Mouse (Mus musculus) heart, embryonic 10.5 days (tissue): Measurements from ENCODE around the gene Pgpep1. TPM values are rescaled to one million over a fixed set of nuclear protein-coding genes. Genes with fewer than 3 reads are reported as not detected.
A peak's percentile ranks its signal among the peaks of the same experiment; 100 is the strongest.

Experiments used
- DNase-seq: peaks from one replicate; pipeline ENCODE4 v3.0.0-alpha.2; 2017; ENCODE audit warnings: low spot score
- H3K27ac ChIP-seq: fragments of 300-500 bp; sonication (generic); 2 replicates; pipeline ENCODE4 v1.5.1; 2016; ENCODE audit warnings: mild to moderate bottlenecking
- H3K27me3 ChIP-seq: fragments of 300-500 bp; sonication (generic); 2 replicates; pipeline ENCODE4 v1.6.1; 2016; ENCODE audit warnings: mild to moderate bottlenecking; ENCODE audit not compliant: poor library complexity, insufficient read depth, severe bottlenecking
- H3K36me3 ChIP-seq: fragments of 300-500 bp; sonication (generic); 2 replicates; pipeline ENCODE4 v1.6.1; 2016; ENCODE audit warnings: mild to moderate bottlenecking, moderate library complexity
- H3K4me1 ChIP-seq: fragments of 300-500 bp; sonication (generic); 2 replicates; pipeline ENCODE4 v1.6.1; 2016; ENCODE audit warnings: mild to moderate bottlenecking
- H3K4me3 ChIP-seq: fragments of 300-500 bp; sonication (generic); 2 replicates; pipeline ENCODE4 v1.5.1; 2016; ENCODE audit warnings: mild to moderate bottlenecking, moderate library complexity
- H3K9me3 ChIP-seq: fragments of 300-500 bp; sonication (generic); 2 replicates; pipeline ENCODE4 v1.6.1; 2016; ENCODE audit warnings: mild to moderate bottlenecking, moderate library complexity
- WGBS: fragments of 180-500 bp; shearing (Covaris S2); methylation state at CpG from one replicate; pipeline ENCODE4 v1.1.7; 2016; 5-methylcytosine and 5-hydroxymethylcytosine counted together
- polyA plus RNA-seq: library from polyadenylated mRNA; unstranded; fragments of >200 nt; fragmentation: Nextera tagmentation; extraction: Ambion mirVana; gene quantifications from 2 replicates; pipeline ENCODE4 v1.2.1, GENCODE M21; 2016

Pgpep1 gene
- polyA plus RNA-seq, 1 experiment from 2014 or later = 42.0 TPM

GRCm38 (mm10) chr8:70615281-70615680 lies 44.9 kb downstream of the Pgpep1 start:
- H3K4me1 ChIP-seq = peaks cover 46% of the 10 kb centered on the region
- H3K27me3 ChIP-seq = peaks cover 6% of the 10 kb centered on the region
- H3K27ac ChIP-seq = no peak overlapping the region
- no peaks in the 10 kb centered on the region for H3K9me3 ChIP-seq
- no peak for DNase-seq
- H3K36me3 ChIP-seq = no peaks in the 10 kb centered on the region
- H3K4me3 ChIP-seq = no peak overlapping the region
- WGBS = 85% methylated on average over 8 of the region's 8 CpGs

DNA sequence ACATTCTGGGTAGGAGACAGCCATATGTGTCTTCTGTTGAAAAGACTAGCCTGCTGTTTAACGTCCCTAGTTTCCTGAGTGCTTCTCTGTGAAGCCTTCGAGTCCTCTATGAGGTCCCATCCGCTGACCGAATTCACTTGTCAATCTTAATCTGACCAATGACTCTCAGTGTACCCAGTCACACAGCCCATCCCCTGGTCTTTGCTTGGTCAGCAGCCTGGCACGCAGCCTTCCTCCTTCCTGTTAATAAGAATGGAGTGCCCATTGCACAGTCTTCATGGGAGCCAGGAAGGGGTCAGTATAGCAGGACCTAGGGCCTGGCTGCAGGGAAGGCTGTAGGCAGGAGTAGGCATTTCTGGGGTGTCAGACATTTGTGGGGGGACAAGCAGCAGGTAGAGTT lies 45.7 kb downstream of the Pgpep1 start:
- WGBS = 73% methylated on average over 5 of the region's 5 CpGs
- no peak overlapping the region for H3K4me3 ChIP-seq
- H3K9me3 ChIP-seq = no peaks in the 10 kb centered on the region
- H3K36me3 ChIP-seq = no peaks in the 10 kb centered on the region
- H3K27ac ChIP-seq = no peak overlapping the region
- DNase-seq = no peak
- H3K27me3 ChIP-seq = peaks cover 5% of the 10 kb centered on the region; the same call in 1 of the 2 replicates
- peaks cover 54% of the 10 kb centered on the region for H3K4me1 ChIP-seq

- Histone ChIP-seq H3K4me1 (peaks cover 57% of the 10 kb centered on the region), H3K9me3 (no peaks in the 10 kb centered on the region), H3K27me3 (peaks cover 5% of the 10 kb centered on the region; the same call in 1 of the 2 replicates), H3K27ac (no peak overlapping the region), H3K4me3 (no peak overlapping the region), H3K36me3 (no peaks in the 10 kb centered on the region)
- DNase-seq = no peak
- WGBS = 25% methylated on average over 1 of the region's 1 CpGs
Observed at GRCm38 (mm10) chr8:70613763-70614162, 46.4 kb downstream of the Pgpep1 start.

DNA sequence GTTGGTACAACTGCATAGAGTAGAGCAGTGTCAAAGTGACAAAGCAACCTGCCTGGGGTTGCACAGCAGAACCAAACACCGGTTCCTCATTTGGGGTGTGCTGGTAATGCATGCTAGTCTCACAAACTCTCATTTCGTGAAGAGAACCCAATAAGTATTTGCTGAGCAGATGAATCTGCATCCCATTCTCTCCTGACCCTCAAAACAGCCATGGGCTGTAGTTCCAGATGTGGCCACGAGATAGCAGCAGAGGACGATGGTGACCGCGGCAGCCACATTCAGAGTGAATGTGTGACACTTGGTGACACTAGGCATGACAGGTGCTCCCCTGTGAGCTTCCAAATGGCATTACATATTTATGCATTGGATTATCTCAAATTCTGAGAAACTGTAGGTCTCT lies 48.3 kb downstream of the Pgpep1 start:
- H3K4me3 ChIP-seq = peak overlapping the region; percentile 83
- peak; percentile 92 for DNase-seq
- H3K9me3 ChIP-seq = no peaks in the 10 kb centered on the region
- 1% methylated on average over 6 of the region's 6 CpGs for WGBS
- peak overlapping the region; percentile 97 for H3K27ac ChIP-seq
- no peaks in the 10 kb centered on the region for H3K27me3 ChIP-seq
- H3K4me1 ChIP-seq = peaks cover 62% of the 10 kb centered on the region
- H3K36me3 ChIP-seq = no peaks in the 10 kb centered on the region

DNA sequence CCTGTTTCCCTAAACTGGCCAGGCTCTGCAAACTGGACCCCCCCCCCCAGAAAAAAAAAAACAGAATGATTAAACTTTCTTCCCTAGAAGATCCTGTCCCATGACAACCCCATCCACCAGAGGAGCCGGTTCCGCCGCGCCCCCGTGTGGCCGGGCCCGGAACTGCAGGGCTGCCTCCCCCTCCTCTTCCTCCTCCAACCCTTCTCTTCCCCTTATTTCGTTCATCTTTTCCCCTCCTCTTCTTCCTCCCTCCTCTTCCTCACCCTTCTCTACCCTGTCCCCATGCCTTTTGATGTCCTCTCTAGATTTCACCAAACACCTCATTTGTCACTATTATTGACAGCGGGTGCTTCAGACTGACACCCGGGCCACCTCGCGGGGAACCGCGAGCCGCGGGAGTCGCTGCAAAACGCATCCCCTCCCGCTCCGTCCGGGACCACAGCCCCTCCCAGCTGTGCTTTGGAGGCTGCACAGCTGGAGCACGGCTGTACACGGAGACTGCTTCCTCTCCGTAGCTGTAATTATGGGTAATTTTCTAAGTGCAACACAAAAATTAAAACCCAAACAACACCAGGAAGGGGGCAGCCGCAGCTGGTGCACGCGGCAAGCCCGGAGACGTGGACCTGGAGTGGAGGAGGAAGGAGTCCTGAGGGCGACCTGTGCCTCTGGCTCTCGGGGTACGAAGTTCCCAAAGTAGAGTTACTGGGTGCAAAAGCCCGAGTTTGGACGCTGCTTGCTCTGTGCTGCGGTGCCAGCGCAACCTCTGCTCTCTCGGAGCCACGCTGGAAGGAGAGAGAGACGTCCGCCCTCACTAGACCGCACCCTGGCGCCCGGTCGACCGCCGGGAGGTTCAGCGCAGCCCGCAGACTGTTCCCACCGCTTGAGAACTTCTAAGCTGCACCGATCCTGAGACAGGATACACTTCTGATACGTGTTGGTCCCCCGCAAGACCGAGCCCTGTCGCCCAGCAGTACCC lies 49.1 kb downstream of the Pgpep1 start:
- Histone ChIP-seq H3K27ac (peak overlapping the region; percentile 97), H3K9me3 (no peaks in the 10 kb centered on the region), H3K4me1 (peaks cover 62% of the 10 kb centered on the region), H3K36me3 (no peaks in the 10 kb centered on the region), H3K4me3 (peak overlapping the region; percentile 83), H3K27me3 (no peaks in the 10 kb centered on the region)
- DNase-seq = peak; percentile 92
- under 1% methylated on average over 54 of the region's 54 CpGs for WGBS

DNA sequence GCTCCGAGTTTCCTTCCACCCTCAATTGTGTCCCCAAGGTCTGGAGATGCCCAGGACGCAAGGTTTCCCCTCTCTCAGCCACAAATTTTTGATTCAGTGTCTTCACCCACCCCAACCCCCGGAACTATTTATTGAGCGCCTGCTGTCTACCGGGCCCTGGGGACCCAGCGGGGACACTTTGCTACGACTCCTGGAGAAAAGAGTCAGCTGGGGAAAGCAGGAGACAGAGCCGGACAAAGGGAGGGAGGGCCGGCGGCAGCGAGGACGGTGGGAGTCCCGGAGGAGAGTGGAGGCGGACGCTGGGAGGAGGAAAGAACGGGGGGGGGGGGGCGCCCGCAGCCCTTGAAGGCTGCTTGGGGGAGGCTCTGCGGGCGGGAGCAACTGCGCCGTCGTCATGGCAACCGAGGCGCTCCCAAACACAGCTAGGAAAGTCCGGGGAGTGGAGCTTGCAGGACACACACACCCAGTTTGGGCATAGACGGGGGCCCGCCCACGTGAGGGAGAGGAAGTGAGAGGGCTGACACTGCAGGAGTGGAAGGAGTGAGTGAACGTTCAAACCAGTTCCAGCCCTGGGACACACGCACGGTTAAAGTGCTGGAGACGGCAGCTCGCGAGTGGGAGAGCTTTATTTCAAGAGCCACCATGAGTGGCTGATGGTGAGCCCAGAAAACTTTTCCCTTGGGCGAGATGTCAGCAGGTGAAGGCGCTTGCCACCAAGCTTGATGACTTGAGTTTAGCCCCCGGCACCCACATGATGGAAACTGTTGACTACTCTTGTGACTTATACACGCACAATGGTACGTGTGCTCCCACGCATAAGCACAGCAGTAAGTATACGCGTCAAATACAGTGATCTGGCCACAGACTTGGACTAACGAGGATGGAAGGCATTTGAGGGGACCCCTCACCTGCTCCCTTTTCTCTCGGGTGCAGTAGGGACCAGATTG lies 50.1 kb downstream of the Pgpep1 start:
- peak overlapping the region; percentile 97 for H3K27ac ChIP-seq
- H3K4me1 ChIP-seq = peaks cover 60% of the 10 kb centered on the region
- WGBS = 1% methylated on average over 44 of the region's 45 CpGs
- H3K27me3 ChIP-seq = no peaks in the 10 kb centered on the region
- peak overlapping the region; percentile 83 for H3K4me3 ChIP-seq
- peak; percentile 97 for DNase-seq
- H3K36me3 ChIP-seq = peaks cover under 1% of the 10 kb centered on the region; the same call in 1 of the 2 replicates
- no peaks in the 10 kb centered on the region for H3K9me3 ChIP-seq

- Histone ChIP-seq H3K9me3 (no peaks in the 10 kb centered on the region), H3K4me1 (peaks cover 60% of the 10 kb centered on the region), H3K27me3 (peaks cover 4% of the 10 kb centered on the region; the same call in 1 of the 2 replicates), H3K36me3 (peaks cover 3% of the 10 kb centered on the region; the same call in 1 of the 2 replicates), H3K27ac (peak overlapping the region; percentile 97), H3K4me3 (peak overlapping the region; percentile 83)
- WGBS = under 1% methylated on average over 39 of the region's 39 CpGs
- peak; percentile 95 for DNase-seq
Observed at GRCm38 (mm10) chr8:70609368-70609848, 50.8 kb downstream of the Pgpep1 start.

GRCm38 (mm10) chr8:70608749-70609367 lies 51.3 kb downstream of the Pgpep1 start, which contains the start of gene Ssbp4:
TSS of gene Ssbp4 (minus strand) at chr8:70608872.
- Histone ChIP-seq H3K9me3 (no peaks in the 10 kb centered on the region), H3K27me3 (peaks cover 4% of the 10 kb centered on the region; the same call in 1 of the 2 replicates), H3K4me3 (peak within 1 kb of the TSS; percentile 83), H3K4me1 (peaks cover 60% of the 10 kb centered on the region), H3K36me3 (peaks cover 3% of the 10 kb centered on the region; the same call in 1 of the 2 replicates), H3K27ac (peak within 1 kb of the TSS; percentile 97)
- WGBS = 3% methylated on average over 26 of the region's 26 CpGs
- no peak for DNase-seq

DNA sequence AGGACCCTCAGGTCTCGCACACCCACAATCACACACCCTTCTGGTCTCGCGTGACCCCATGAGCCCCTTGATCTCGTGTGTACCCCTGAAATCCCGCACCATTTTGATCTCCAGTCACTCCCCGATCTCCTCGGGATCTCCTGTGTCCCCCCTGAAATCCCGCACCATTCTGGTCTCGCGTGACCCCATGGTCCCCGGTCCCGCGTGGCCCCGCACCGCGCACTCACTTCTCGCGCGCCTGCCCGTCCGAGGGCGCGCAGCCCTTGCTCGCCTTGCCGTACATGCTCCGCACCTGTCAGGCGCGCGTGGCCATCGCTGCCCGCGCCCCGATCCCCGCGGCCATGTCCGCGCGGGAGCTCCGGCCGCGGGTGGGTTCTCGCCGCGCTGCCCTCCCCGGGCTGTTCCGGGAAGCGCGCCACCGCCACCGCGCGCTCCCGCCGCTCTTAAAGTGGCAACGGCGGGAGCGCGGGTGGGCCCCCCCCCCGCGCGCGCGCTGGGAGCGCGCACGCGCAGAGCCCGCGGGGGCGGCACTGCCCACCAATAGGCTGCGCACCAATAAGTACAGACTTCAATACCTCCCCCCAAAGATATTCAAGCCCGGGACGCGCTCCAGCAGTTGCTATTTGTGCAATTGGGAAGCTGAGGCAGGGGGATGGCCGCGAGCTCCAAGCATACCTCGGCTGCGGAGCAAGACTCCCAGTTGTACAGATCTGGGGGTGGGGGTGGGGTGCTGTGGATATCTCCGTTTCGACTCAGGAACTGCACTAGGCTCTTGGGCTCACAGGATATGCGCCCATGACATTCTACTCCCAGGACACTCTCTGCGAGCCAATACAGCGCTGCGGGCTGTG lies 52.1 kb downstream of the Pgpep1 start:
- Histone ChIP-seq H3K9me3 (no peaks in the 10 kb centered on the region), H3K27ac (peak overlapping the region; percentile 97), H3K4me1 (peaks cover 60% of the 10 kb centered on the region), H3K4me3 (peak overlapping the region; percentile 83), H3K36me3 (peaks cover 4% of the 10 kb centered on the region; the same call in 1 of the 2 replicates), H3K27me3 (peaks cover 4% of the 10 kb centered on the region; the same call in 1 of the 2 replicates)
- WGBS = 1% methylated on average over 84 of the region's 84 CpGs
- no peak for DNase-seq

DNA sequence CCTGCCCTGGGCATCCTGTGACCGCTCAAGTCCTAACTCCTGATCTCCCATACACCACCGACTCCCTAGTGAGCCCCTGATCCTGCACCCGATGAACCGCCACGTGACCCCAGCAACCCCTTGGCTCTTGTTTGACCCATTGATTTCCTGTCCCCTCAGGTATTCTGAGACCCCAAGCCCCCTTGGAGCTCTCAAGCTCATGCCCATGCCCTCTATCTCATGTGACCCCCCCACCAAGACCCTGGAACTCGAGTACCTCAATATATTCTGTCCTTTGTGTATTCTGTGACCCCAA lies 52.6 kb downstream of the Pgpep1 start:
- 29% methylated on average over 6 of the region's 6 CpGs for WGBS
- Histone ChIP-seq H3K27ac (peak overlapping the region; percentile 97), H3K9me3 (no peaks in the 10 kb centered on the region), H3K4me1 (peaks cover 60% of the 10 kb centered on the region), H3K4me3 (peak overlapping the region; percentile 83), H3K36me3 (peaks cover 10% of the 10 kb centered on the region), H3K27me3 (peaks cover 4% of the 10 kb centered on the region; the same call in 1 of the 2 replicates)
- DNase-seq = no peak

DNA sequence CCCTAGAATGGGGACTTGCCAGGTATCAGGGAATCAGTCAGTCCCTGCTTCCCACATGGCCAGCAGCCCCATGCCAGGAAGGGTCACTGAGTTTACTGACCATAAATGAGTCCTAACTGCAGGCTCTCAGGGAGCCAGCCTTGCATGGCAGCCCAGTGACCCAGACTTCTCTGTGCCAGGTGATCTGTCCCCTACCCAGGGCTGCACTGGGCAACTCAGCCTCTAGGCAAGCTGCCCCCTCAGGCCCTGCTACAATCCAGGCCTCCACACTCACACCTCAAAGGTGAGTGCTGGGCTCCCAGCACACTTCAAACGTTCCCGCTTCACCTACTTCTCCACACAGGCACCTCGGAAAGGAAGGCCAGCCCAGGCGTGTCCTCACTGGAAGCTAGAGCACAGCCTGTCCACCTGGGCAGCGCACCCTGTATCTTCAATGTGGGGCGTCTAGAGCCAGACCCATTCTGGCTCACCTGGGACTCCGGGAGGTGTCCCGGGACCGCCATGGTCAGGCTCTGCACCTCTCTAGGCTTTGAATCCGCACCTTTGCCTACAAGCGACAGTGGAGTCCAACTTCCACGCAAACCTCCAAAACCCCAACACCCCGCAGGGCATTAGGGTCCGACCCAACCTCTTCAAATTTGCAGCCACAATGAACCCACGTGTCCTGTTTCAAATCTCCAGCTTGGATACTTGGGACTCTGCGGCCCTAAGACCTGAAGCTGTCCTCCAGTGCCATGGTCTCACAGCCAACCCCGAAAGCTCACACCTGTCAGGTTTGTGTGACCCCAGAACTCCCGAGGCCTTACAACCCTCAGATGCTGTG lies 53.2 kb downstream of the Pgpep1 start:
- Histone ChIP-seq H3K27me3 (peaks cover 4% of the 10 kb centered on the region; the same call in 1 of the 2 replicates), H3K27ac (peak overlapping the region; percentile 97), H3K36me3 (peaks cover 16% of the 10 kb centered on the region), H3K4me3 (peak overlapping the region; percentile 83), H3K4me1 (peaks cover 58% of the 10 kb centered on the region), H3K9me3 (no peaks in the 10 kb centered on the region)
- 63% methylated on average over 18 of the region's 18 CpGs for WGBS
- no peak for DNase-seq
